Mouse (Mus musculus) myocyte (in vitro differentiated cells): ENCODE measurements around the gene Tmem63b. TPM values are rescaled to one million over a fixed set of nuclear protein-coding genes. Genes with fewer than 3 reads are reported as not detected.

ENCODE experiments used
- H3K27me3 ChIP-seq: one replicate; pipeline ENCODE4 v1.6.1; 2011; ENCODE audit not compliant: control insufficient read depth, insufficient read depth, insufficient read length
- H3K36me3 ChIP-seq: one replicate; pipeline ENCODE4 v1.6.1; 2011; ENCODE audit not compliant: control insufficient read depth, insufficient read depth
- H3K4me2 ChIP-seq: one replicate; pipeline ENCODE4 v1.6.1; 2011; ENCODE audit warnings: low read depth, control low read depth
- H3K4me3 ChIP-seq: one replicate; pipeline ENCODE4 v1.5.1; 2011; ENCODE audit warnings: mild to moderate bottlenecking, control low read depth, moderate library complexity
- H3K79me2 ChIP-seq: one replicate; pipeline ENCODE4 v1.6.1; 2011; ENCODE audit not compliant: control insufficient read depth, insufficient read depth
- H3ac ChIP-seq: one replicate; pipeline ENCODE4 v1.6.1; 2011; ENCODE audit not compliant: control insufficient read depth, insufficient read length
- CEBPB ChIP-seq: IDR thresholded peaks from 2 replicates; pipeline ENCODE4 v1.6.1; 2011; ENCODE audit warnings: mild to moderate bottlenecking, moderate library complexity; ENCODE audit not compliant: poor library complexity, insufficient read depth, severe bottlenecking
- E2F4 ChIP-seq: IDR thresholded peaks from one replicate; pipeline ENCODE4 v1.6.1; 2011; ENCODE audit warnings: mild to moderate bottlenecking, control low read depth, moderate library complexity; ENCODE audit not compliant: insufficient read depth
- MAX ChIP-seq: IDR thresholded peaks from one replicate; pipeline ENCODE4 v1.6.1; 2011; ENCODE audit warnings: low read depth, mild to moderate bottlenecking, control low read depth
- MYOD1 ChIP-seq, 3 experiments: IDR thresholded peaks; one replicate each; pipeline ENCODE4 v1.6.1; 2011; ENCODE audit warnings: control low read depth in 2 of 3, low read depth in 2 of 3, mild to moderate bottlenecking in 2 of 3, moderate library complexity in 1 of 3; ENCODE audit not compliant: insufficient read length in 2 of 3, control insufficient read depth in 1 of 3
- MYOG ChIP-seq, 3 experiments: IDR thresholded peaks; one replicate each; pipeline ENCODE4 v1.6.1; 2011; ENCODE audit warnings: control low read depth in 2 of 3, low read depth in 2 of 3, mild to moderate bottlenecking in 2 of 3; ENCODE audit not compliant: insufficient read length in 2 of 3, control insufficient read depth in 1 of 3, insufficient read depth in 1 of 3
- POLR2A ChIP-seq: IDR thresholded peaks from one replicate; pipeline ENCODE4 v1.6.1; 2011; ENCODE audit warnings: low read depth, mild to moderate bottlenecking, control low read depth, moderate library complexity; ENCODE audit not compliant: insufficient read length
- POLR2AphosphoS2 ChIP-seq: IDR thresholded peaks from one replicate; pipeline ENCODE4 v1.6.1; 2011; ENCODE audit warnings: low read depth, control low read depth; ENCODE audit not compliant: insufficient read length
- REST ChIP-seq: IDR thresholded peaks from one replicate; pipeline ENCODE4 v1.6.1; 2011; ENCODE audit warnings: mild to moderate bottlenecking, control low read depth, moderate library complexity; ENCODE audit not compliant: insufficient read depth, insufficient read length
- SRF ChIP-seq: IDR thresholded peaks from one replicate; pipeline ENCODE4 v1.6.1; 2011; ENCODE audit warnings: low read depth; ENCODE audit not compliant: control insufficient read depth, insufficient read length
- TCF12 ChIP-seq: IDR thresholded peaks from one replicate; pipeline ENCODE4 v1.6.1; 2011; ENCODE audit warnings: mild to moderate bottlenecking, control low read depth; ENCODE audit not compliant: poor library complexity, insufficient read depth, severe bottlenecking
- TCF3 ChIP-seq: IDR thresholded peaks from one replicate; pipeline ENCODE4 v1.6.1; 2011; ENCODE audit warnings: low read depth, control low read depth; ENCODE audit not compliant: insufficient read length
- USF1 ChIP-seq: IDR thresholded peaks from one replicate; pipeline ENCODE4 v1.6.1; 2011; ENCODE audit warnings: low read depth, mild to moderate bottlenecking, control low read depth, moderate library complexity
- polyA plus RNA-seq: library from polyadenylated mRNA; unstranded; fragments of >200 nt; fragmentation: generic; extraction: Trizol; gene quantifications from one replicate; pipeline ENCODE4 v1.2.1, GENCODE M21; 2012; ENCODE audit warnings: missing spikeins

Gene Tmem63b
- polyA plus RNA-seq, 1 experiment: 58.4 TPM

- Histone ChIP-seq H3ac (no peak overlapping the region), H3K36me3 (no peaks in the 10 kb centered on the region), H3K79me2 (no peaks in the 10 kb centered on the region), H3K4me2 (no peak overlapping the region), H3K4me3 (no peak overlapping the region), H3K27me3 (no peaks in the 10 kb centered on the region)
- TF ChIP-seq MYOG (IDR thresholded peaks at IDR 0.05; ENCODE audit: control insufficient read depth in 1 of 3, insufficient read depth in 1 of 3, insufficient read length in 2 of 3, low read depth in 2 of 3): no peak
These were observed 31.6 kb upstream of the Tmem63b start for GRCm38 (mm10) chr17:45718323-45718722.

- H3K36me3 ChIP-seq: no peaks in the 10 kb centered on the region
- no peak overlapping the region for H3ac ChIP-seq
- H3K27me3 ChIP-seq: no peaks in the 10 kb centered on the region
- no peaks in the 10 kb centered on the region for H3K79me2 ChIP-seq
- H3K4me2 ChIP-seq: no peak overlapping the region
- H3K4me3 ChIP-seq: no peak overlapping the region
- TF ChIP-seq USF1: no peak
These were observed 24.8 kb upstream of the Tmem63b start for GRCm38 (mm10) chr17:45711525-45711924.

GRCm38 (mm10) chr17:45710407-45710806 lies 23.7 kb upstream of the Tmem63b start:
- TF ChIP-seq CEBPB: no peak
- no peak for TF ChIP-seq MYOG (IDR thresholded peaks at IDR 0.05; ENCODE audit: control insufficient read depth in 1 of 3, insufficient read depth in 1 of 3, insufficient read length in 2 of 3, low read depth in 2 of 3)
- no peak for TF ChIP-seq TCF3
- TF ChIP-seq MAX: no peak
- TF ChIP-seq REST: no peak
- TF ChIP-seq MYOD1 (IDR thresholded peaks at IDR 0.05; ENCODE audit: control insufficient read depth in 1 of 3, insufficient read length in 2 of 3, low read depth in 2 of 3): no peak
- TF ChIP-seq POLR2A: no peak
- no peak for TF ChIP-seq SRF
- no peak for TF ChIP-seq TCF12
- no peak for TF ChIP-seq E2F4
- H3K27me3 ChIP-seq: no peaks in the 10 kb centered on the region
- H3K4me2 ChIP-seq: no peak overlapping the region
- H3K79me2 ChIP-seq: no peaks in the 10 kb centered on the region
- H3K4me3 ChIP-seq: no peak overlapping the region
- no peak overlapping the region for H3ac ChIP-seq
- H3K36me3 ChIP-seq: no peaks in the 10 kb centered on the region

GRCm38 (mm10) chr17:45709829-45710228 lies 23.1 kb upstream of the Tmem63b start:
- Histone ChIP-seq H3K4me2 (no peak overlapping the region), H3ac (no peak overlapping the region), H3K27me3 (no peaks in the 10 kb centered on the region), H3K79me2 (no peaks in the 10 kb centered on the region), H3K4me3 (no peak overlapping the region), H3K36me3 (no peaks in the 10 kb centered on the region)
- peak in 1 of 3 experiments; percentile 36 for TF ChIP-seq MYOG (IDR thresholded peaks at IDR 0.05; ENCODE audit: control insufficient read depth in 1 of 3, insufficient read depth in 1 of 3, insufficient read length in 2 of 3, low read depth in 2 of 3)
- TF ChIP-seq MYOD1 (IDR thresholded peaks at IDR 0.05; ENCODE audit: control insufficient read depth in 1 of 3, insufficient read length in 2 of 3, low read depth in 2 of 3): peak in 1 of 3 experiments; percentile 7
- TF ChIP-seq USF1: no peak

GRCm38 (mm10) chr17:45708179-45708578 lies 21.5 kb upstream of the Tmem63b start:
- Histone ChIP-seq H3ac (no peak overlapping the region), H3K4me2 (no peak overlapping the region), H3K4me3 (no peak overlapping the region), H3K79me2 (no peaks in the 10 kb centered on the region), H3K36me3 (no peaks in the 10 kb centered on the region), H3K27me3 (no peaks in the 10 kb centered on the region)
- TF ChIP-seq CEBPB (no peak), TCF12 (no peak), MAX (no peak), POLR2A (no peak), TCF3 (no peak), POLR2AphosphoS2 (no peak), REST (no peak), USF1 (no peak), SRF (no peak)

- no peak overlapping the region for H3K4me2 ChIP-seq
- no peak overlapping the region for H3ac ChIP-seq
- no peak overlapping the region for H3K4me3 ChIP-seq
- TF ChIP-seq REST: no peak
- TF ChIP-seq USF1: no peak
- no peak for TF ChIP-seq CEBPB
- no peak for TF ChIP-seq POLR2AphosphoS2
- TF ChIP-seq MYOD1 (IDR thresholded peaks at IDR 0.05; ENCODE audit: control insufficient read depth in 1 of 3, insufficient read length in 2 of 3, low read depth in 2 of 3): no peak
- no peak for TF ChIP-seq POLR2A
- no peak for TF ChIP-seq MYOG (IDR thresholded peaks at IDR 0.05; ENCODE audit: control insufficient read depth in 1 of 3, insufficient read depth in 1 of 3, insufficient read length in 2 of 3, low read depth in 2 of 3)
- TF ChIP-seq MAX: no peak
- no peak for TF ChIP-seq TCF12
- no peak for TF ChIP-seq E2F4
- no peak for TF ChIP-seq TCF3
- no peak for TF ChIP-seq SRF
- H3K27me3 ChIP-seq: no peaks in the 10 kb centered on the region
- no peaks in the 10 kb centered on the region for H3K79me2 ChIP-seq
- H3K36me3 ChIP-seq: no peaks in the 10 kb centered on the region
These were observed 20.7 kb upstream of the Tmem63b start for GRCm38 (mm10) chr17:45707376-45707775.
